Mouse (Mus musculus) cerebellum, postnatal 36 days (tissue): ENCODE results near the gene Klf5.

Experiments
- DNase-seq, 2 experiments: peaks; one replicate each; pipeline ENCODE4 v3.0.0; 2021 to 2022; ENCODE audit warnings: mixed read lengths in 2 of 2

The Klf5 gene

DNA sequence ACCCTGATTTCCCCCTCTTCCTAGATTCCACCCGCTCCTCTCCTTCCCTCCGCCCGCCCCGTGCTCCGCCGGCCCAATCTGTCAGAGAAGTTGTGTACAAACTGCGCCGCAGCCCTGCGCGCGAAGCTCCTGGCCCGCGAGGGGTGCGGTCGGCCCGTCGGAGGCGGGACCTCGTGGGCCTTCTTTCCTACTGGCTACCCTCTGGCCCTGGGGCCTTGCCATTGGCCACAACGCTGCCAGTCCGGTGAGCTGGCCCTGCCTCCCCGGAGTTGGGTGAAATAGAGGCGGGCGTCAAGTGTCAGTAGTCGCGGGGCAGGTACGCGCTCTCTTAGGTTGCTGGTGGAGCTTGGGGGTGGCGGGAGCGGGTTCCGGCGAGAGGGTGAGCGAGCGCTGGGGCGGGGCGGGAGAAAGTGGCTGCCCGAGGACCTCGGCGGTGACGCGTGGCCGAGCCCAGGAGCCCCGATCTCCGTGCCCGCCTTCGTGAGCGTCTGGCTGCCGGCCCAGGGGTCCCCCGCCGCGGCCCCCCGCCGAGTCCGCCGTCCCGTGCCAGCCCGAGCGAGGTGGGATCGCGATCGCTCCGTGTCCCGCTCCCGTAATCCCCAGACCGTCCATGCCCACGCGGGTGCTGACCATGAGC is at the start of gene Klf5:
Gene Klf5 (plus strand): TSS at position 307 of the 637 bp plus-strand sequence.
- DNase-seq = peak; percentile 80 to 85

DNA sequence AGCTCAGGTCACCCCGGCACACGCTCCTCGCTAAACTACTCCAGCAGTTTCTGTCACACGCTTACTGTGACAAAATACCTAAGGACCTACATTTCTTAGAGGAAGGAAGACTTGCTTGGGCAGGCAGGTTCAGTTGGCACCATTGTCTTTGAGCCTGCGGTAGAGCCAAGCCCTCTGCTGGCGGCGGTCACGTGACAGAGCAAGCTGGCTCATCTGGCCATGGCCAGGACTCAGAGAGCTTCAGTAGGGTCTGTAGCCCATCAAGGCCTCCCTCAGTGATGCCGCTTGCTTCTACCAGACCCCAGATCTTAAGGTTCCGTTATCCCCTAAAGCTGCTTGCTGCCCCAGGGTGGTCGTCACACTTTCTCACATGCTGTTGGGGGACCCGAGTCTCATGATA is 36.5 kb upstream of the Klf5 start:
- DNase-seq = no peak

DNA sequence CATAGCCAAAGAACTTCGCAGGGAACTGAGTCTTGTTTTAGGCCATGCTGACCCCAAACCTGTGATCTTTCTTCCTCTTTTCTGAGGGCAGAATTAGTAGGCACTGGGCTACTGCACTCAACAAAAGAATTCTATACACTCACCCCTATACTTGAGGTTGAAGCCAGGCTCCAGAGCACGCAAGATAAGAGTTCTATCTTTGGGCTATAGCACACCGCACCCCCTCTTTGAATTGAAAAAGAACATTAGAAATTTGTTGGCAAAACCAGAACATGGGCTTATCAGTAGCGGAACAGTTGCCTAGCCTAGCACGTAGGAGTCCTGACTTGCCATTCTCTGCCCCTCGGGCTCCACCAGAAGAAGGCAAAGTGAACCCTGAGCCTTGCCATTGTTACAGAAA is 34.7 kb upstream of the Klf5 start:
- no peak for DNase-seq

DNA sequence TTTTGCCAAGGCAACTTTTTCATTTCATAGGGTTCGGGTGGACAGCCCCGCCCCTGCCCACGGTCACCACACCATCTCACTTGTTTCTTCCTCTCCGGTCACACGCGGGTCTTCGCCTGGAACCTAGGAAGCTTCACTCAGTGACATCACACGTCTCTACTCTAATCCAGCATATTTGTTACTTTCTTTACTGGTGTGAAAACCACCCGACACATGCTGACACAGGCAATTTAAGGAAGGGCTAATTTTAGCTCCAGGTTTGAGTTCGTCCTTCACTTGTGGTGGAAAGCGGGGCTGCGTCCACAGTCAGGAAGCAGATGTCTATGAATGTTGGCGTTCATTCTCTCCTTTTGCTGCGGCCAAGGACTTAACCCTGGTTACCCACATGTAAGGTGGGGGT is 32.7 kb upstream of the Klf5 start:
- DNase-seq = no peak

DNA sequence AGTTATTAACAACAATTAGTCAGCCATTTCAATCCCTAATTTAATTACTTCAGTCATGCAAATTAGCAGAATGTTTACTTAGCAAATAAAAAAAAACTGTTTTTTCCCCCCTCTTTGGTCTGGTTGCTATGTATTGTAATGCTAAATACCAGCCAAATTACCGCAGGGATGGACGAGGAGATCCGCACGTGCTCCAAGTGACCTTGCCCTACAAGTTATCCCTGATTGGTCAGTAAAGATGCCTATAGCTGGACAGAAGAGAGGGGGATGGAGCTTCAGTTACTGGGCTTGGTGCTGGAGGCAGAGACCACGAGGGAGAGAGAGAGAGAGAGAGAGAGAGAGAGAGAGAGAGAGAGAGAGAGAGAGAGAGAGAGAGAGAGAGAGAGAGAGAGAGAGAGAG is 31.7 kb upstream of the Klf5 start:
- no peak for DNase-seq

DNA sequence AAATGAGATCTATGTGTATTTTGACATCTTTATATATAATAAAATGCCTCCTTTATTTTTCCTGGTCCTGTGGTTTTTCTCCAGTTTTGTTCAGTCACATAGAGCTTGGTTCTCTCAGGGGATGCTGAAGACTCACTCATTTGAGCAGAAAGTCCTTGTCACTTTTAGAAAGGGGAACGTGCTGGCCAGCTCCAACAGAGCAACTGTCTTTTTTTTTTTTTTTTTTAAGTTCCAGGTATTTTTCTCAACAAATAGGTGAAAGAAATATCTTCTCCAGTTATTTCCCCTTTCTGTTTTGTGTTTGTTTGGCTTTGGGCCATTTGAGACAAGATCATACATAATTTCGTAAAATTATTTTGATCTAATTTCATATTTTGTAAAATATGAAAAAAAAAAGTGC is 24.4 kb upstream of the Klf5 start:
- no peak for DNase-seq

DNA sequence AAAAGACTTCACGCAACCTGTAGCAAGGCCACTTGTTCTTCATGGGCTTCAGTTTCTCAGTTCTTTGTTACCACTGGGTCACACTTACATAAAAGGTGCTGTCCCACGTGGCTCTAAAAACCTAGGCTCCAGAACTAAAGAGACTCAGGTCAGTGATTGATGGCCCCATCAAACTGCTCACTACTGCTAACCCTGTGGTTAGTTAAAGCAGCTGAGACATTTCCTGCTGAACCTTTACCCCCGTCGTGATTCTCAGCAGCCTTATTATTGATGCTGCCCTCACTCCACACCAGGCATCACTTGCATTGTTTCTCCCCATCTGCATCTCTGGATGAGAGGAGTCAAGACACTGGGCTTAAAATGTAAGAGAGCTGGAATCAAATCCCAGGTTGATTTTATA is 22.7 kb upstream of the Klf5 start:
- no peak for DNase-seq

DNA sequence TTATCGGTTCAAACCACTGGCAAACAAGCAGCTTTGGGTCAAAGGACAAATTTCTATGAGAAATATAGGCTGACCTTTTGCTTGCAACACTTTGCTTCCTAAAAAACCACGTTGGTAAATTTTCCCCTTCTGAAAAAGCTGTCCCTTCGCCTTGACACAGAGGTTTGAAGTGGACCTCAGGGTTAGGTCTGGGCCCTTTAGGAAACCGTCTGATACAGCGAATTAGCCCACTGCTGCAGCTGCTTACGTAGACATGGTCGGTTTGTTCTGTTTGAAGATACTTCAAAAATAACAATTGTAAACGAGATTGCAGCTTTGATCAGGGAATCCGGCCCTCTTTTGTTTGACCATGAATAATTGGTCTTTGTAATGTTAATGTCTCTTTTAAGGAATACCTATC is 20.2 kb upstream of the Klf5 start:
- no peak for DNase-seq

DNA sequence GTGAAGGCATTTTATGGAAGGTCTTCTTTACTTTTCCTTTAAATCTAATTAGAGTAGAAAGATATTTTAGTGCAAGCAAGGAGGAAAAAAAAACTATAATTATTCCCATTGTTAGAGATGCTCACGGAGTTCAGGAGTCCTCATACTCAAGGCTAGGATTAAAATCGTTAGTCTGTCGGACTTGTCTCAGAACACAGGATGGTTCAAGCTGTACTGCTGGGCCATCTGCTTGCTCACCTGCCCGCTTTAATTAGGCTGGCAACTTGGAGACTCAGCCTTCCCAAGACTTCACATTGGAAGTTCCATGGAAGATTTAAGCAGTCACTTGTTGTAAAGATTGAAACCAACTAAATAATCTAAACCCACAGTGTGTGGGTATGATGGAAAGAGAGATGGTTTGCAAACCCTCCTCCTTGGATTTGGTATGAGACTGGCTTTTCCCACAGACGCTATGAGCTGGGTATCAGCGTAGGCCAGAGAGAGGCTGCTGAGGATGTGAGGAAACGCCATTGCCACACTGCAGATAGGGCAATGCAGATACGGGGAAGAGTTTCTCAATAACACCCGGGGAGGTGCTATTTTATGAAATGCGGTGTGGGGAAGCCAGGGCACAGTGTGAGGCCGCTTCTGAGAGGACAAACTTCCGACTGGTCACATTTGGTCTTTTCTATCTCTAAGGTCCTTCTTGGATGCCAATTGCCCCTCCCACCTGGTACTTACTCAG is 19.6 kb upstream of the Klf5 start:
- DNase-seq = no peak

DNA sequence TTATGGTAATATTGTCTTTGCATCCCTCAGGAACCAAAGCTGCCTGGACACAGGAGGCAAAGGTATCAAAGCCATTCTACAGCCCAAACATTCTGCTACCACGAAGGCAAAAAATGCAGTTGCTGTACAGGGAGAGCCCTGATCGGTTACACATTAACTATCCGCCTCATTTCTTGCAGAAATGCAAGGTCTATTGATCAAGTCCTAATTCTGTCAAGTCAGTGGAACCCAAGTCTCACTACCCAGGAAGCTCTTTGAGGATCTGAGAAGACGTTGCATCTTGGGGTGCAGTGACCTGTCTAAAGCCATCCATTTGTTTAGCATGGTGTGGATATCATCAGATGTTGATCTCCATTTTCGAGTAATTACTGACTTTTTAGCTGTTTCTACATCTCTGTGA is 18.1 kb upstream of the Klf5 start:
- DNase-seq = no peak

DNA sequence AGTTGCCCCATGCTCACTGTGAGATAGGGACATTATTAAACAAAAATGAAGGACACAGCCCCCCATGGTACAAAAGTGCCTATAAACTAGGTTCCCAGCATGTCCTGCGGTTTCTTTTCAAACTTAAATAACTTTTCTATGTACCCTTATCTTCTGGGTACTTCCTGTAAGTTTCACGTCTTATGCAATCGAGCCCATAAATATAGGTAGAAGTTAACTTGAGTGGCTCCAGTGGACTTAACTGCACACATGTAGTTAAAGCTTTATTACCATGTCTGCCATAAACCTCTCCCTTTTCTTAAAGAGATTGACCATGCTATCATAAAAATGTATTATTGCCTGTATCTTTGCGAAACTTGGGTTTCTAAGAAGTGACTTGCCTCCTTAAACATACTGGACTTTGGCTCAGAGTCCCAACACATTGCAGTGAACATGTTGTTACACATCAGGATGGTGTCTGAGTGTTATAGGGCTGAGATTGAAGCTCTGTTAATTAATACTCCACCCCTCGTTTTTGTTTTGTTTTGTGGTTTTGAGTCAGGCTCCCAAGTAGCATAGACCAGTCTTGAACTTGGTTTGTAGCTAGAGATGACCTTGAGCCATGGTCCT is 17.6 kb upstream of the Klf5 start:
- no peak for DNase-seq

DNA sequence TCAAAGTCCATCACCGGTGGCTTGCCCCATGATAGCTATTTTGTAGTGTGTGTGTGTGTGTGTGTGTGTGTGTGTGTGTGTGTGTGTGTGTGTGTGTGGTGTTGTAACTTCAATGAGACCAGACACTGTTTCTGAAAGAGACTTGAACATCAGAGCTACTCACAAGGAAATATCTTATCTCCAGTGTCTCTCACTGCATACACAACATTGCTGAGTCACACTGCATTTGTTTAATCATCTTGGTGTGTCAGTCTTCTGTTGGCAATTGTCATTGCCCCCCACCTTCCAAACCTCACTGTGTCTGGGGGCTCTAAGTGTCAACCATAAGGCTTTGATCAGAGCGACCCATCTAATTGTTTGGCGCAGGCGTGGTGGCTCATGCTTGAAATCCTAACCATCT is 13.0 kb upstream of the Klf5 start:
- DNase-seq = no peak

DNA sequence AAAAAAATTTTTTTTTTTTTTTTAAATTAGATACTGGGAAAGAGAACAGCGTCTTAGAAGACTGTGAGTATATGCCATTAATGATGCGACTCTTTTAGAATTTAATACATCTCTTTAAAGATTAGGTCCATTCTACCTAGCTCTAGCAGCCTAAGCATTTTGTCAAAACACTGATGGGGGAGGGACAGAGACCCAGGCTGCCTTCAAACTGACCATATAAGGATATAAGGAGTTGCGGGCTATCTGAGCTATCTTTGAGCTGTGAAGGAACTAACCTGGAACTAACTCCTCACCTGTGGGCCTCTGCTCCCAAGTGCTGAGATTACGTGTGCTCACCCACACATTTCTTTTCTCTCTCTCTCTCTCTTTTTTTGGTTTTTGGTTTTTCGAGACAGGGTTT is 6.3 kb upstream of the Klf5 start:
- DNase-seq = no peak

DNA sequence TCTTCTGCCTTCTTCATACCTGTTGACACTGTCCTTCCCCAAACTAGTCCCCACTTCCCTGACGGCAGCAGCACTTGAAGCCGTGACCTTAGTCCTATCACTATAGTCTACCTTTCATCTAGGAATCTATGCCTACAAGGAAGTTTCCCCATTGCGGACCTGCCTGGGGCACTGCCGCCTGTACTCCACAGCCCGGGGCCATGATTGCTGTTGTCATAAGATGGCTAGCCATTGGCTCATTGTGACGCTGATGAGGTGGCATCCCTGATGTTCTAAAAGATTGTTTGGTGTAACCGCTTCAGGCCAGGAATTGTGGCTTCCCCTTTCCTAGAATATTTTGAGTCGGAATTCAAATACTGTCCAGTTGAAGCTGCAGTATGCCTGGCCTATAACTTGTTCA is 4.1 kb upstream of the Klf5 start:
- no peak for DNase-seq

DNA sequence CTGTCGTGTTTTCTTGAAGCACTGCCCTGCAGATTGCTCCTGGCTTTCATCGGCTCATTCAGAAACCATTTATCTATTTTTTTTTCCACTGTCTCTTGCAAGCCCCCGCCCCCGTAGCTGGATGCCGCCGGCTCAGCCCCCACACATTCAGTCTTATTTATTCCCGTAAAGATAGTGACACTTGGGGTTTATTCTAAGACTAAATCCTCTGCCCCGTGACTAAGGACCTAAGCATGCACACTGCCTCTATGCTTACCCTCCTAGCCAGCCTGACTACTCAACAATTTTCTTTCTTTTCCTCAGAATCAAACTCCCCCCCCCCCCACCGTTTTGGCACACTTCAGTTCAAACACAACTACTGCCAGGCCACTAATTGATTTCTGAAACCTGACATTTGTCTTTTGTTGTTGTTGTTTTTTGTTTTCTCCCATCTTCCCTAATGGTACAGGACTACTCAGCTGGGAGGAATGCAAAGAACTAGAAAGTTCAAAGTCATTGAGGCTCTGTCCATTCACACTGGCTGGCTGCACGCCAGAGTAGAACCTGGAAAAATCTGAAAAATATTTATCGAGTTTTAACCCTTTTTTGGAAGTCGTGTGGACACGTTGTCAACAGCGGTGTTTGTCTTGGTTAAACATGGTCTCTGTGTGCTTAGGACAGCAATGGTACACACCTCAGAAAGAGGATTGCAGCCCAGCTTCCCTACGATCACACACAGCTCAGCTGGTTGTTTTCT is 2.7 kb upstream of the Klf5 start:
- DNase-seq = no peak

DNA sequence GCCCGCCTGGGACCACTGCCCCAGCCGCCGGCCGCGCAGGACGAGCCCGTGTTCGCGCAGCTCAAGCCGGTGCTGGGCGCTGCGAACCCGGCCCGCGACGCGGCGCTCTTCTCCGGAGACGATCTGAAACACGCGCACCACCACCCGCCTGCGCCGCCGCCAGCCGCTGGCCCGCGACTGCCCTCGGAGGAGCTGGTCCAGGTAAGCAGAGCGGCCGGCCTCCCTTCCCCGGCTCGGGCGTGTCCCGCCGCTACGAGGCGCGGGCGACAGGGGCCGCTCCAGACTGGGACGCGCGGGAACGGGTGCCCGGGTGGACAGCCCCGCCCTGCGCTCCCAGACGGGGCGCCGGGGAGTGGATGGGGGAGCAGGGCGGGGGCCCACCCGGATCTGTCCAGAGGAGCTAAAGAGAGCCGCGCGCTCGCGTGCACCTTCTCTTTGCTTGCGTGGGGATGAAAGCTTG is 561 bp downstream of the Klf5 start:
- DNase-seq = peak; percentile 38 to 48

DNA sequence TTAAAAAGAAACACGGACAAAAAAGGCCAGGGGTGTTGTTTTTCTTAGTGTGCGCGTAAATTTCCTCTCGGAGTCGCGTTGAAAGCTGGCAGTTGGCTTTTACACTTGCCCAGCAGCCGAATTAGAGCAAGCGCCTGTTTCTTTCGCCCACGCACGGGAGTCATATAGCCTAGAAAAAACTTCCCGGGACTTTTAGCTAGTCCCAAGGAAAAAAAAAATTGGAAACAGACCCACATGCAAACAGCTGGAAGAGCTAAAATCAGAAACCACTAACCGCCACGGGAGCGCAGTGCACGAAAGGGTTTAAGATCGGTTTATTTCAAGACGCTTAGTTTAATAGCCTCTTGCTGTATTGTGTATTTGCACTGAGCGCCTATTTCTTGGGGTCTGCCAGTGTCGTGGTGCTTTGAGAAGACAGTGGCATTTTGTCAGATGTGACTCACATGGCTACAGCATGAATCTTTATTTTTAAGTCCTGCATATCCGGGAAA is 1.3 kb downstream of the Klf5 start:
- no peak for DNase-seq

DNA sequence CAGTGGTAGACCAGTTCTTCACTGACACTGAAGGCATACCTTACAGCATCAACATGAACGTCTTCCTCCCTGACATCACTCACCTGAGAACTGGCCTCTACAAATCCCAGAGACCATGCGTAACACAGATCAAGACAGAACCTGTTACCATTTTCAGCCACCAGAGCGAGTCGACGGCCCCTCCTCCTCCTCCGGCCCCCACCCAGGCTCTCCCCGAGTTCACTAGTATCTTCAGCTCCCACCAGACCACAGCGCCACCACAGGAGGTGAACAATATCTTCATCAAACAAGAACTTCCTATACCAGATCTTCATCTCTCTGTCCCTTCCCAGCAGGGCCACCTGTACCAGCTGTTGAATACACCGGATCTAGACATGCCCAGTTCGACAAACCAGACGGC is 3.0 kb downstream of the Klf5 start:
- no peak for DNase-seq

DNA sequence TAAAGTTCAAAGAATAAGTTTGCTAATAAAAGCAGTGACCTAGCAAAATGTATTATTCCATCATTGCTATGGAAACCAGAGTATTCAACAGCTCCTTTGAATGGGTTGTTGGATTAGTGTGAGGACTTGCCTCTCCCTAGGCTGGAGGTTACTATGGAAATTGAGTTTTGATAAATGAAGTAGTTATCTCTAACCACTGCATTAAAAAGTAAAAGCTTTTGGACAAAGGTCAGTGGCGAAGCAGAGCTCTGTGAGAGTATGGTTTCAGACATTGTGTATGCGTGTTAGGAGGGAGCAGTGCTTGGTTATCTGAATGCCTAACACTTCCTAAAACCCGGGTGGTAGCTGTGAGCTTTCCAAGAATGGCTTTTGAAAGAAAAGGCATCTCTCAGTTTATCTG is 5.9 kb downstream of the Klf5 start:
- DNase-seq = no peak

DNA sequence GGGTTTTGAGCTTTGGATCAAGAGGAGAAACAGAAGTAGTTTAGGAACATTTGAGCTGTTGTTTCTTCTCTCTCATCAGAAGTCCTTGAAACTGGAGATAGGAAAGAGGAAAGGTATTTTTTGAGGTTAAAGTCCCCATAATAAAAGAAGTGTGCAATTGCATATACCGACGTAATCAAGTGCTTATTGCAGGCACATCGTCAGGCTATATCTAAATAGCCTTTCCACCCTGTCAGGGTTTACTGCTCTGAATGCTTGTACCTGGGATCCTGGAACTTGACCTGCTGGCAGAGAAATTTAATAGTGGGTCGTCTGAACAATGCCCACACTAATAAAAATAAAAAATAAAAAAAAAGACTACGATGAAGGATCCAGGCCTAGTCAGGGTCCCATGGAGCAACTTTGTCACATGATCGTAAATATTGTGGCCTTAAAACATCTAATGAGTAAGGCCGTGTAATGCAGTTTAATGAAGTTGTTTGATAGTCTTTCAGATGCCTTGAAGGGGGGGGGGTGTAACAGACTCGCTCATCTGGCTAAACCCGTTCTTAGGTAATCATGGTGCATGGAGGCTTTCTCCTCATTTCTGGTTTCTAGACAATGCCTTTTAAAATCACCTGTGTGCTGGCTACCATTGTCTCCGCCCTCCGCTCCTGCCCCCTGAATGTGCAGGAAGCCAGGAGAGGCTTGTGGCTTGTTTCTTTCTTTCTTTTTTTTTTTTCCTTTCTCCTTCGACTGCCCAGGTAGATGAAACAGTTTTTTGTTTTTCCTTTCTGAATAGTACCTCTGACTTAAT is 6.7 kb downstream of the Klf5 start:
- no peak for DNase-seq

DNA sequence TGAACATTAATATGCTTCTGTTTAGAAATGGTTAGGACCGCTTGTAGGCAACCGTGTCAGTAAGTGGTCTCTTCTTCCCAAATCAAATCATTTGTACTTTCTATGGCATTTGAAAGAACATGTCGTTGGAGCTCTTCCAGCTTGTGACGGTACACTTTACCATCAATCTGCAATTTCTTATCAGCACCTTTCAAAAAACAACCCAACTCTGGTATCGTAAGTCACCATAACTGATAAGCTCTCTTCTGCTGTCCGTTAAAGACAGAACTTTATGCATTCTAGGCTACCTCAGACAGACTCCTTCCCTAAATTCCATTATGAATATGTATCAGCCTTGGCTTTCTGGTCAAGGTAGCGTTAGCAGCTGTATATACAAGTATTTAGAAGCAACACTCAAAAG is 7.9 kb downstream of the Klf5 start:
- DNase-seq = no peak

DNA sequence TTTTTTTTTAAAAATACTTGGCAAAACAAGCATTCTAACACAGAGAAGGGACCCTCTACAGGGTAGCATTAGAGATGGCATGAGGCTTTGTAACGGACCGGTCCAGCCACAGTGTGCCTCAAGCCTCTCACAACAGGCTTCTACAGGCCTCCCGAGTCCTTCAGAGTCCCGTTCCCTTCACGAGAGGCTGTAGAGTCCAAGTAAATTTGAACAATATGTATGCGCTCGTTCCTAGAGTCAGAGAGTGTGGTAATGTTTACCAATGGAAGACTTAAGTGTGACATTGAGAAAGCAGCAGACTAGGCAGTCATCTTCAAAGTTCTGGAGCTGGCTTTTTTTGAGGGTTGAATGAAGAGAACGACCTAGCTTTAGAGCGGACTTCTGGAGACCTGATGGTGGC is 11.1 kb downstream of the Klf5 start:
- no peak for DNase-seq

DNA sequence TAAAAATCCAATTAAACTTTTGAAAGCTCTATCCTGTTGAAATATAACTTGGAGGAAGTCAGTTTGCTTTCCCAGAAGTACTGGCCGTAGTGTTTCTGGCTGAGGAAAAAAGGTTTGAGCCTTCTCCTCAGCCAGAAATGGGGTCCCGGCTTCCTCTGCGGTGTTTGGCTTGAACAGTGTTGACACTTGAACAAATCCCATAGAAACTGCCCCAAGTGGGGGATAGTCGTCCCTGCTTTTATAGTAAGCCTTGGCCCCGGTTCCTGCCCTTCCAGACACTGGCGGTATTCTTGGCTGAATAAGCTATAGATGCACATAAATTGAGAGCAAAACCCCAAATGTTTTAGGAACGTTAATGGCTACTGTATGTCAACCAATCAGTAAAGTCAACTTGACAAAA is 11.9 kb downstream of the Klf5 start:
- no peak for DNase-seq
